Mouse (Mus musculus) MN1 (cell line): Measurements from ENCODE around the gene Mst1r.

Source experiments
- DNase-seq: peaks from one replicate; pipeline ENCODE4 v3.0.0-alpha.2; 2016; ENCODE audit warnings: low spot score

Gene Mst1r

DNA sequence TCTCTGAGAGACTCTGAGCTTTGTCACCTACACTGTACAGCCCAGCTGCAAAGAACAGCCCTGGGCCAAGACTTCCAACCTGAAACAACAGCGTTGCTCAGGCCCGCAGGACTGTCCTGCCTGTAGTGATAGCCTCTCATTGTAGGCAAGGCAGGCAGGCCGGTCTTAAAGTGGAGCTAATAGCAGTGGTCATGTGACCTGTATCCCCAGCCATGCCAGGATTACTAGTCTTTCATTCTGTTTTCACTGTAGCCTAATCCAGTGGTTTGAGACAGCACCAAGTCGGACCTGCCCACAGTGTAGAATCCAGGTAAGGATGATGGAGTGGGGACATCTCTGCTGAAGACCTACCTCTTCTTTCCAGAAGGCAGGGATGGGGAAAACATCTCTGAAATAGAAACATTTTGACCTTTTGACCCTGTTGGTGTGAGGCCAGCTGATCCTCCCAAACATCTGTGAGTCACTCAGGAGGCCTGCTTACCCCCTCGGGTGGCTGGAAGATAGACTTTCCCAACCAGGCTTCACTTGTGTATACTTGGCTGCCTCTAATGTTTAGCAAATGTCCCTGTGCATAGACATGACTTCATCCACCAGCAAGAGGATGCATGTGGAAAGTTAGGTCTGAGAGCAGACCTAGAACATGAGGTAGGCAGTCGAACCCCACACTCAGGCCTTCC, 49.1 kb downstream of the Mst1r start:
- DNase-seq = peak; percentile 67

- DNase-seq = no peak
Observed at GRCm38 (mm10) chr9:107957141-107957540, 50.5 kb downstream of the Mst1r start.

DNA sequence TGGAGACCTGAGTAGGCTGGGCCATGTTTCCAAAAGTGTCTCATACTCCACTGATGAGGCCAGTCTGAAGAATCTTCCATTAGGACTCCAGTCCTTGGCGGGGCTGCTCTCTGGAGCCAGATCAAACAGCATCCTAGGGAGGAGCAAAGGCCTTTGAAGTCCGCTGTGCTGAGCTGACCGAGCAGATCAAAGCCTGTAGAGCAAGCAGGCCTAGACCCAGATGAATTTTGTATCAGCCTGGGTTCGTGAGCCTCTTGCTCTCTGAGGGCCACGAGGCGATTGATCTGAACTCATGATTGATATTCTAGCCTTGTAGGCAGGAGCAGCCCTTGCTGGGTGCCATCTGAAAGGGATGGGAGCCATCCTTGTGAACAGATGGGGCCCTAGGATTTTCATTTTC, 53.2 kb downstream of the Mst1r start:
- no peak for DNase-seq

- DNase-seq = peak; percentile 44
Observed at GRCm38 (mm10) chr9:107960928-107961327, 54.3 kb downstream of the Mst1r start.

- peak; percentile 71 for DNase-seq
Observed at GRCm38 (mm10) chr9:107961351-107961762, 54.7 kb downstream of the Mst1r start.

GRCm38 (mm10) chr9:107961881-107962280, 55.2 kb downstream of the Mst1r start:
- DNase-seq = peak; percentile 81

- no peak for DNase-seq
Observed at GRCm38 (mm10) chr9:107962916-107963315, 56.2 kb downstream of the Mst1r start.

GRCm38 (mm10) chr9:107963700-107964099, 57.0 kb downstream of the Mst1r start:
- DNase-seq = peak; percentile 89

GRCm38 (mm10) chr9:107964681-107965080, 58.0 kb downstream of the Mst1r start:
- no peak for DNase-seq

DNA sequence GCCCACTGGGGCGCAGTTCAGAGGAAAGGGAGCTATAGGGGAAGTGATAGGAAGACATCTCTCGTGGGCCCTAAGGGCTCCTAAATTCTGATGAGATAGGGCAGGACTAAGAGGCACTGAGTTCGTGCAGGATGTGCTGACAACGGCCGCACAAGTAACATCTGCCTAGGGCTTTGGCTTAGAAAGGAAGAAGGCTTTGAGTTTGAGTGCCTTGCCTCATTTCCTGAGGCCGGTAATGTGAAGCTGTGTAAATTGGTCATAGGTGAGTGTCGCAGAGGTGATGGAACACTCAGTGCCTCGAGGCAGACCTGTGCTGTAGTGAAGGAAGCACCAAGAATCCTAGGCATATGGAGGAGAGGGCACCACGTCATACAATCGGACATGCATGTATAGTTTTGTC, 60.0 kb downstream of the Mst1r start:
- no peak for DNase-seq

DNA sequence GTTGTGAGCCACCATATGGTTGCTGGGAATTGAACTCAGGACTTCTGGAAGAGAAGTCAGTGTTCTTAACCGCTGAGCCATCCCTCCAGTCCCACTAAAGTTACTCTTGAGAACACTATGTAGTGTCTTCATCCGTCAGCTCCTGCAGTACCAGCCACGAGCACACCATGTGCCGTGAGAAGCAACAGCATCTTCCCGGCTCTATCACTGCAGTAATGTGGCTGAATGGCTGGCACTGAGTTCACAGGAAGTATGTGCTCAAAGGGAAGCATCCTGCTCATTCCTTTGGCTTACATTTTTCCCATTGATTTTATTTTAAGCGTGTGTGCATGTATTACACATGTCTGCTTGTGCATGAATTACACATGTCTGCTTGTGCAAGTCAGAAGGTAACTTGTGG, 60.8 kb downstream of the Mst1r start:
- no peak for DNase-seq

GRCm38 (mm10) chr9:107968531-107968930, 61.9 kb downstream of the Mst1r start:
- no peak for DNase-seq
